Mouse (Mus musculus): ENCODE measurements around the gene 4930512M02Rik.
"Not testable (repeated sequence)": the region's sequence is repeated elsewhere in the genome, so short reads cannot be mapped to it uniquely, and the experiment has no call there.

4930512M02Rik gene

GRCm38 (mm10) chr11:11627735-11628134 is at the start of gene 4930512M02Rik:
Gene 4930512M02Rik, minus strand, starts transcription at chr11:11627835.
- in situ Hi-C loops (cut with MboI; ENCODE audit: unreplicated experiment in 2 of 2) = not testable (repeated sequence)

- in situ Hi-C loops (cut with MboI; ENCODE audit: unreplicated experiment in 2 of 2) = no loop called here
Observed at GRCm38 (mm10) chr11:11677165-11677564, 49.5 kb upstream of the 4930512M02Rik start.

DNA sequence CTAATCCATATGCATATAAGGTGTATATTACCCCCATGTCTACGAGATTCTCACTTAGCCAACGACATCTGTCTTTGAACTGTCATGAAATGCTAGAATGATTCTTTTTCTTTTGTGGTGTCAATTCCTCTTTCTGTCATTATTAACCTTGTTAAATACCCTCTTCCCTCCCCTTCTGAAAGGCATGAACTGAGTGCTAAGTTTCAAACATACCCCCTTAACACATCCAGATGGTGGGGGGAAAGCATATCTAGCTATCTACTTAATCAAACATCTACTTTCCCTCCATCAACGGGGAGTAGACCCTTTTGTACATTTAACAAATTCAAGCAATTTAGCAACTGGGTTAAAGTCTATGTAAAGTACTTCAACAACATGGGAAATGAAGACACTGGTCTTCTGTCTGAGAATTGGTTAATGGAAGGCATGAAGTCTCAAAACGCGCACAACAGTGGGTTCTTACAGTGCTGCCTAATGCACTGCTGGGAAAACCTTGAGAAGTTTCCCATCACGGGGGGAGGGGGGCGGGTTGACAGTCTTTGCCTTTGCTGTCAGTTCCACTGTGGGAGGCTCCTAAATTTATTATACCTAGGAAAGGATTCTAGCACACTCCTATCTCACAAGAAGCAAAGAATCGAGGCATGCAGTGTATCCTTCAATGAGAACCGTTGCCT is 48.6 kb upstream of the 4930512M02Rik start:
- in situ Hi-C loops (cut with MboI; ENCODE audit: unreplicated experiment in 2 of 2) = no loop called here

DNA sequence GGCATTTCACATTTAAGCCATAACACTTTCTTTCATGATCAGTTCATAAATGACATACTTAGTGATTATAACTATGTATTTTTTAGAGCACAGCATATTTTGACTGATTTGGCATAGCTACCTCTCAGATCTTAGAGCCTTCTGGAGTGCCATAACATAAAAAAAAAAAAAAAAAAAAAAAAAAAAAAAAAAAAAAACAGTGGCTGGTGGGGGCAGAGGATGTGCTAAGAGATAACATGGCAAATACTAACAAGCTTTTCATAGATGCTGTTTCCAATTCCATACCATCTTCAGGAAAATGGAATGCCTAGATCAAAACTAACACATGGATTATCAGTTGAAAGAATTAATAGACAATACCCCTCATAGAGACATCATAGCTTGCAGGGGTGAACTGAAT is 47.4 kb upstream of the 4930512M02Rik start:
- in situ Hi-C loops (cut with MboI; ENCODE audit: unreplicated experiment in 2 of 2) = no loop called here

GRCm38 (mm10) chr11:11672974-11673373 is 45.3 kb upstream of the 4930512M02Rik start:
- in situ Hi-C loops (cut with MboI; ENCODE audit: unreplicated experiment in 2 of 2) = no loop called here

DNA sequence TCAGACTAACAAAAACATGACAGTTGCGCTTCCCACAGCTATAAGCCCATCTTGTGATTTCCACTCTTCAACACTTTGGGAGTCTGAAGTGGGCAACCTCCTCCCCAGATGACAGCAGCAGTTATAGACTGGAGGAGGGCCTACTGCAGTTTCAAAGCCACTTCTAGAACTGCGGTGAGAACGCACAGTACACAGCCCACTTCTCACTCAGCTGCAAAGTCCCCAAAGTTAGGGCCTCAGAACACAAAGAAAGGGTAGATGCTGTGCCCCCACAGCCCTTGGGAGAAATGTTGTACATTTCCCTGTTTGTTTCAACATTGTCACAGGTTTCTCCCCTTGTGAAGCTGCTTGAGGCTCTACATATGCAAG is 40.3 kb upstream of the 4930512M02Rik start:
- in situ Hi-C loops (cut with MboI; ENCODE audit: unreplicated experiment in 2 of 2) = no loop called here

DNA sequence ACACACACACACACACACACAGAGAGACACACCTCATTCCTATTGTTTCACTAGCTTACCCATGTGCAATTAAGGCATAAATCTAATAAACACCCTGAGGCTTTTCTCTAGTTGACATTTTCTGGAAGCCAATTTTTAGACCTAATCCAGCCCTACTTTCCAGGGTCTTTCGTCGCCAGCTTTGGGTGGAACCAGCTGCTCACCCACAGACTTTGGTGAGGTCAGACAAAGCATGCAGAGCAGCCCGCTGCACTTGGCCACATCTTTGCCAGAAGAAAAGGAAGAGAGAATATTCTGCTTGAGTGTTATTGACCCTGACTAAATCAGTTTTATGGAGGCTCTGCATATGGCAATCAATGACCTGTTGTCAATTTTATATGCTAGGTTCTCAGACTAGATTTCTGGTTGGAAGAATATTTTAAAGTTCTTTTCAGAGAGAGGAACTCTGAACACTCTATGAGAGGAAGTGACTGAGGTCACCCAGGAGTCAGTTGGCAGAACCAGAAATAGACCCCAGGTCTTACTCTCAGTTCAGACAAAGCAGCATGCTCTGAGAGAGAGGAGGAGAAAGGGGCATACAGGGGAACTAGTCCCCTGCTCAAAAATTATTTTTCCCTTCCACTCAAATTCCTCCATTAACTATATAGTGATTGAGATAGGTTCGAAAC is 39.8 kb upstream of the 4930512M02Rik start:
- in situ Hi-C loops (cut with MboI; ENCODE audit: unreplicated experiment in 2 of 2) = no loop called here

- in situ Hi-C loops (cut with MboI; ENCODE audit: unreplicated experiment in 2 of 2) = no loop called here
Observed at GRCm38 (mm10) chr11:11660651-11661050, 33.0 kb upstream of the 4930512M02Rik start.

- in situ Hi-C loops (cut with MboI; ENCODE audit: unreplicated experiment in 2 of 2) = no loop called here
Observed at GRCm38 (mm10) chr11:11658834-11659233, 31.2 kb upstream of the 4930512M02Rik start.

GRCm38 (mm10) chr11:11657634-11658033 is 30.0 kb upstream of the 4930512M02Rik start:
- in situ Hi-C loops (cut with MboI; ENCODE audit: unreplicated experiment in 2 of 2) = no loop called here

DNA sequence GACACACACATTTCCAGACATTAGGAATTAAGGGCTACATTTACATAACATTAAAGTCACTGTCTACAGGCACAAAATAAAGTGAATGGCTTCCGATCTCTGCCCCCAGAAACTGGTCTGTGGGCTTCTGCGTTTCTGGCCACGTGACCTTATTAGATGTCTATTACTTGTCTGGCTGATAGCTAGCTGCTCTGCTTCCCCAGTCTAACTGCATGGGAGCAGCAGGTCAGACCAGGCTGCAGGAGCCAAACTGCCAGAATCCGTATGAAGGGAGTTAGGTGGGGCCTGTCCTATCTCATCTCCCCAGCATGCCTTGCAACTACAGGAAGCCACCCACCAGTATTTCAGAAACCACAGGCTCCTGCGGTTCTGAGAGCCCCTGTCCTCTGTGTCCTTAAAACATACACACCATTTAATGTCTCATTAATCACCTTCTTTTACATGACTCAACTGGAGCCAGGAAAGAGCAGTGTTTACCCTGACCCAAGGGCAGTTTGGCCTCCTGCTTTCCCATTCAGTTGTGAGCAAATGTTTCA is 29.4 kb upstream of the 4930512M02Rik start:
- in situ Hi-C loops (cut with MboI; ENCODE audit: unreplicated experiment in 2 of 2) = no loop called here

DNA sequence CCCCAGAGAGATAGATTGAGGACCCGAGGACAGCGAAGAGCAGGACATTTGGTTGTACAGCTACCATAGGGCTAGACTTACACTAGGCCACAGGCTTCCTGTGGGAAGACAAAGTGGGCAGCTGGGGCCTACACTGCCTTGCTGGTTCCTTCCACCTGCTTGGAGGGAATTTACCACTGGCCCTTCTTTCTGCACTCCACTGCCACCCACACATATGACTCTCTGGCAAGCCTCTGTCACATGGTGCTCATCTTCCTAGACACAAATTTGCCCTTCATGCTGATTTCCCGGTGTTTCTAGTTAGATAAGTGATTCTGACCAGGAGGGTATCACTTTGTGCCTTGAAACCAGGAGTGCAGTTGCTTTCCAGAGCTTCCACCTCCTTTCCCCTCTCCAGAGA is 28.8 kb upstream of the 4930512M02Rik start:
- in situ Hi-C loops (cut with MboI; ENCODE audit: unreplicated experiment in 2 of 2) = no loop called here

DNA sequence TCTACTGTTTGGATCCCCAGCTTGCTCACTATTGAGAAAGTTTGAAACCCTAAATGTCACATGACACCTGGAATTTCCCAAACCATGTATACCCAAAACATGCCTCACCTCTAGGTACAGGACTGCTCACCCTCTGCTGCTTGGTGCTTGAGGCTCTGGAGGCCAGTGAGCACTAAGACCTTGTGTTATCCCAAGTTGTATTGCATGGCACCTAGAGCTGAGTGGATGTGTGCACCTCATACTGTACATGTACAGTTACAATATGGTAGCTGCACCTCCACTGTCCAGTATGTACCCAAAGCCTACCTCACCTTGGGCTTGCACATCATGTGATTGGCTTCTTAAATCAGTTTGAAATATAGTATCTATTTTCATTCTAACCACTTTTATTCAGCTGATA is 16.7 kb upstream of the 4930512M02Rik start:
- in situ Hi-C loops (cut with MboI; ENCODE audit: unreplicated experiment in 2 of 2) = no loop called here

GRCm38 (mm10) chr11:11624073-11624705 is 3.4 kb downstream of the 4930512M02Rik start:
- in situ Hi-C loops (cut with MboI; ENCODE audit: unreplicated experiment in 2 of 2) = no loop called here

- in situ Hi-C loops (cut with MboI; ENCODE audit: unreplicated experiment in 2 of 2) = no loop called here
Observed at GRCm38 (mm10) chr11:11609243-11609642, 18.4 kb downstream of the 4930512M02Rik start.

- in situ Hi-C loops (cut with MboI; ENCODE audit: unreplicated experiment in 2 of 2) = no loop called here
Observed at GRCm38 (mm10) chr11:11587327-11587726, 40.3 kb downstream of the 4930512M02Rik start.

DNA sequence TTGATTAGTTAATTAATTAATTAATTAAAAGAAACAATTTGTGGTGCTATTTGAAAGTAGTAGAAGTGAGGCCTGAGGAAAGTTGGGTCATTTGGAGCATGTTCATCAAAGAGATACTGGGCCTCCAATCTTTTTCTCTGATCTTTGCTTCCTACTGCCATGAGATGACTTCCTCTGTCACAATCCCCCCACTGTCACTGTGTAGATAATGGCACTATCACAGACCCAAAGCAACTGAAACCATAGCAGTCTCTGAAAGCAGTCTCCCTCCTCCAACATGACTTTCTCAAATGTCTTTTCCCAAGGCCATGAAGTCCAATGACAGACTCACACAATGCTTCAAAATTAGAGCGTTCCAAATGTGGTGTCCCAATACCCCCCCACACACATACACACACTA is 41.2 kb downstream of the 4930512M02Rik start:
- in situ Hi-C loops (cut with MboI; ENCODE audit: unreplicated experiment in 2 of 2) = no loop called here

GRCm38 (mm10) chr11:11573691-11574090 is 53.9 kb downstream of the 4930512M02Rik start:
- in situ Hi-C loops (cut with MboI; ENCODE audit: unreplicated experiment in 2 of 2) = no loop called here

DNA sequence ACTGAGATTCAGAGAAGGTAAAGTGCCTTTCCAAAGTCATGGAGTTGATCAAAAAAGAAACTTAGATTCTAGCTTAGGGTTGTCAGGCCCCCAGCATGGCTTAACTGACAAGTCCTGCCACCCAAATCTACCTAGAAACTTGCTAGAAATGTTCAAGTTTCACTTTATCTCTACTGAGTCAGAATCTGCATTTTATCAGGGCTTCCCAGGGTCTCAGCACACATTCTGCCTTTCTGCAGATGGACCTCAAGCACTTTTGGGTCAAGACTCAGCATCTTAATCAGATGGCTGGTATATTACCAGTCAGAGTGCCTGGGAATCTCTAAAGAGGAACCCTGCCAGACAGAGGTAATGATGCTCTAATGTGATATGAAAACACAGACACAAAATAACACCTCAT is 56.9 kb downstream of the 4930512M02Rik start:
- in situ Hi-C loops (cut with MboI; ENCODE audit: unreplicated experiment in 2 of 2) = no loop called here

GRCm38 (mm10) chr11:11569466-11570132 is 58.0 kb downstream of the 4930512M02Rik start:
- in situ Hi-C loops (cut with MboI; ENCODE audit: unreplicated experiment in 2 of 2) = loop anchor here (5.0 to 10.0 kb wide), 4 partner anchors 118 to 395 kb away; partner anchors contain the start of gene Ikzf1 (in 2 of the 2)

GRCm38 (mm10) chr11:11568033-11568432 is 59.6 kb downstream of the 4930512M02Rik start:
- in situ Hi-C loops (cut with MboI; ENCODE audit: unreplicated experiment in 2 of 2) = loop anchor here (5.0 to 10.0 kb wide), 4 partner anchors 119 to 397 kb away; partner anchors contain the start of gene Ikzf1 (in 2 of the 2)
